Mouse (Mus musculus): ENCODE results near the gene Acsl5. TPM values are rescaled to one million over a fixed set of nuclear protein-coding genes. Genes with fewer than 3 reads are reported as not detected.

Gene Acsl5
- polyA plus RNA-seq, 1 experiment from 2014 or later: 116 TPM

DNA sequence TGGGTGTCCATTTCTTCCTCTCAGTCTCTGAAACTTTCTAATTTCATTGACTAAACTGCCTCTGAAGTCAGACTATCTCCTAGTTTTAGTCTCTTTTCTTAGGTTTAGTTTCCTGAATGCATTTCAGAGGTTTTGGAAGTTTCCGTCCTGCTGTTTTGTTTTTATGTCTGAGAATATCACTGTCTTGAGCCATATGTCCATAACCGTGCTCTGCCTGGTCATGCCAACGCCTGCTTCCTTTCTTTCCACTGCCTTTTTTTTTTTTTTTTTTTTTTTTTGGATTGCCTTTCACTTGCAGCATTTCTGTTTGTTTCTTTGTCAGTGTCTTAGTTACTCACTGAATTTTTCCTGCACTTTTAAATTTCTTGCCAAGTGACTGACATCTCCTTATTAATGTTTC, 48.8 kb downstream of the Acsl5 start:
- DNase-seq: no peak
- H3K27ac ChIP-seq: peak overlapping the region; percentile 29; the same call in 1 of the 2 replicates
- WGBS (ENCODE audit: insufficient replicate concordance): 82% methylated on average over 3 of the region's 3 CpGs
- no peak overlapping the region for H3K4me3 ChIP-seq (replicated peaks)
- no peaks in the 10 kb centered on the region for H3K9me3 ChIP-seq (replicated peaks)
- peaks cover 25% of the 10 kb centered on the region for H3K4me1 ChIP-seq (replicated peaks)
- no peak overlapping the region for H3K4me2 ChIP-seq
- H3K9ac ChIP-seq: no peak overlapping the region
- ATAC-seq (ENCODE audit: low read depth): no peak
- H3K36me3 ChIP-seq: peaks cover 82% of the 10 kb centered on the region
- H3K27me3 ChIP-seq: no peaks in the 10 kb centered on the region

DNA sequence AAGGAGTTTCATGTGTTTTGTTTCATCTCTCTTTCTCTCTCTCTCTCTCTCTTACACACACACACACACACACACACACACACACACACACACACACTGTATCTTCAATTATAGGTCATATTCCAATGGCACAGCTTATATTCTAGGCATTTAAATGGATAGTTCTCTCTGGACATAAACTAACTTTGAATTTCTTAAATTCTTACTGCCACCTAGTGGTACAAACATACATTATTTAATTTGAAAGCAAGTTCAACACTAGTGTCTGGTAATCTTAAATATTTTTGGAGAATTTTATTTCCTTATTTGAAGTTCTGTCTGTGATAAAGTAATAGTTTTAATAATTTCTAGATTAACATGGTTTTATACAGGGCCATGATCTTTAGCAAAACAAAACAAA, 53.3 kb downstream of the Acsl5 start:
- no peak for DNase-seq
- H3K9ac ChIP-seq: no peak overlapping the region
- ATAC-seq (ENCODE audit: low read depth): no peak
- no peak overlapping the region for H3K4me2 ChIP-seq
- H3K36me3 ChIP-seq: peaks cover 81% of the 10 kb centered on the region
- 0 out of 2 replicates have a peak, but pooled peaks cover 4% of the 10 kb centered on the region for H3K4me1 ChIP-seq (replicated peaks)
- H3K27me3 ChIP-seq: no peaks in the 10 kb centered on the region
- no peaks in the 10 kb centered on the region for H3K9me3 ChIP-seq (replicated peaks)
- H3K27ac ChIP-seq: no peak overlapping the region
- H3K4me3 ChIP-seq (replicated peaks): no peak overlapping the region

DNA sequence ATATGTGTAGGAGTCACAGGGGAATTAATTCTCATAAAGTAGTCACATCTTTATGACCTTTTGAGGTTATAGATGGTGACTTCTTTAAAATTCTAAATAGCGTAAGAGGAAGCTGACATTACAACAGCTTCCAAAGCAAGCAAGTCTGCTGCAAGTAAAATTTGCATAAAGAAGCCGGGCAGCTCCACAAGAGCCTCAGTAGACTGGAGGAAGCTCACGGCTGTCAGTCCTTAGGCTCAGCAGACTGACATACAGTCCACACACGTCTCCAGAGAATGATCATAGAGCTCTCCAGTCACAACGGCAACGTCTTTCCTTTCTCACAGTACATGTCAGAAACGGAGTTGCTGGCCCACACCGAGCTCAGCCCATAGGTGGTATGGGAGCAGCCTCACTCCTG, 60.1 kb downstream of the Acsl5 start:
- Histone ChIP-seq H3K4me3 (replicated peaks) (no peak overlapping the region), H3K27me3 (no peaks in the 10 kb centered on the region), H3K9me3 (replicated peaks) (no peaks in the 10 kb centered on the region), H3K4me2 (no peak overlapping the region), H3K27ac (no peak overlapping the region), H3K4me1 (replicated peaks) (peaks cover 29% of the 10 kb centered on the region), H3K36me3 (peaks cover 63% of the 10 kb centered on the region), H3K9ac (no peak overlapping the region)
- no peak for DNase-seq
- WGBS (ENCODE audit: insufficient replicate concordance): 75% methylated on average over 8 of the region's 8 CpGs
- no peak for ATAC-seq (ENCODE audit: low read depth)

DNA sequence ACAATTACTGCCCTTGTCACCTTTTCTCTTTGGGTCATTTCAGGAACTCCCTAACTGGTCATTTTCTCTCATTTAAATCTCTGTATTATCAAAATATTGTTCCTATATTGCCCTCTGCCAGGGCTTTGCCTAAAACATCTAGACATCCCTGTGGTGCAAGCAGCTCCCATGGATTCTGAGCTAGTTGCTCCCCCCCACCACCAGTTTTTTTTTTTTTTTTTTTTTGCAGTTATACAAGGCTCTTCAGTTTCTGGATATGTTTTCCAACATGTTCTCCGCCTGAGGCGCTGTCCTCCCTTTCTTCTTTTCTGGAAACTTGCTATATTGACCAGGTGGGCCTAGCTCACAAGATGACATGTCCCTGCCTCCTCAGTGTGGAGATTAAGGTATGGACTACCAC, 61.9 kb downstream of the Acsl5 start:
- peaks cover 49% of the 10 kb centered on the region for H3K36me3 ChIP-seq
- no peaks in the 10 kb centered on the region for H3K9me3 ChIP-seq (replicated peaks)
- ATAC-seq (ENCODE audit: low read depth): no peak
- H3K27ac ChIP-seq: no peak overlapping the region
- 0 out of 2 replicates have a peak overlapping the region, but pooled peaks have one; percentile 26 for H3K9ac ChIP-seq
- H3K4me2 ChIP-seq: peak overlapping the region; percentile 88
- DNase-seq: no peak
- WGBS (ENCODE audit: insufficient replicate concordance): 84% methylated on average over 2 of the region's 2 CpGs
- peak overlapping the region; percentile 93; the same call in 1 of the 2 replicates for H3K4me3 ChIP-seq (replicated peaks)
- H3K27me3 ChIP-seq: no peaks in the 10 kb centered on the region
- peaks cover 40% of the 10 kb centered on the region for H3K4me1 ChIP-seq (replicated peaks)

DNA sequence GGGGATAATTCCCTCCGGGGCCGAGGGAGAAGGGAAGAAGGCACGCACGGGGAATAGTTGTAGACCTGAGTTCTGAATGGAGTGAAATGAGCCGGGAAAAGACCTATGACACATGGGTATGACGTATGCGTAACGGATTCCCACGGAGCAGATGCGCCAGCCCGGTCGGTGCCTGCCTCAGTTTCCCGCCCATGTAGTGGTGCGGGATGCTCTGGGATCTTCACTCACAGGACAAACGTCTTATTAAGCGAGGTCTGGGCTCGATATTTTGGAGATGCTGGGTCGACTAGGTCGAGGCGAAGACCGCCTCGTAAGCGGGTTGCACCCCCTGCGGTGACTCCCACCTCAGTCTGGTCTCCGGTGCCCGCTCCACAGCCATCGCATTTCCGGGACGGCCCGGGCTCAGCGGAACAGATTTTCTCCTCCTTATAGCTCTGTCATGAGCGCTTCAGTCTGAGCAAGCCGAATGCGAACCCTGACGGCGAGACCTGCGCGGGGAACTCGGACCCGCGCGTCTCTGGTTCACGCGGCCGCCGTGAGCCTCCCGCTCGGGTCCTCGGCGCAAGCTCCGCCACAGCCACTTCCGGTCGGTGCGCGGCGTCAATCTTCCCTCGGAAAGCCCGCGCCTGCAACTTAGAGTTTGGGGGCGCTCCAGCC, 63.8 kb downstream of the Acsl5 start, which contains the start of gene Zdhhc6:
Zdhhc6 (minus strand) TSS at position 581 of the 657 bp plus-strand sequence.
- peak within 1 kb of the TSS; percentile 87 for H3K27ac ChIP-seq
- under 1% methylated on average over 60 of the region's 60 CpGs for WGBS (ENCODE audit: insufficient replicate concordance)
- peak within 1 kb of the TSS; percentile 91 for H3K9ac ChIP-seq
- peak; percentile 75 for ATAC-seq (ENCODE audit: low read depth)
- H3K4me3 ChIP-seq (replicated peaks): peak within 1 kb of the TSS; percentile 93
- peak; percentile 69 for DNase-seq
- H3K4me1 ChIP-seq (replicated peaks): peaks cover 40% of the 10 kb centered on the region
- H3K4me2 ChIP-seq: peak within 1 kb of the TSS; percentile 88
- H3K27me3 ChIP-seq: no peaks in the 10 kb centered on the region
- H3K36me3 ChIP-seq: peaks cover 30% of the 10 kb centered on the region
- no peaks in the 10 kb centered on the region for H3K9me3 ChIP-seq (replicated peaks)

DNA sequence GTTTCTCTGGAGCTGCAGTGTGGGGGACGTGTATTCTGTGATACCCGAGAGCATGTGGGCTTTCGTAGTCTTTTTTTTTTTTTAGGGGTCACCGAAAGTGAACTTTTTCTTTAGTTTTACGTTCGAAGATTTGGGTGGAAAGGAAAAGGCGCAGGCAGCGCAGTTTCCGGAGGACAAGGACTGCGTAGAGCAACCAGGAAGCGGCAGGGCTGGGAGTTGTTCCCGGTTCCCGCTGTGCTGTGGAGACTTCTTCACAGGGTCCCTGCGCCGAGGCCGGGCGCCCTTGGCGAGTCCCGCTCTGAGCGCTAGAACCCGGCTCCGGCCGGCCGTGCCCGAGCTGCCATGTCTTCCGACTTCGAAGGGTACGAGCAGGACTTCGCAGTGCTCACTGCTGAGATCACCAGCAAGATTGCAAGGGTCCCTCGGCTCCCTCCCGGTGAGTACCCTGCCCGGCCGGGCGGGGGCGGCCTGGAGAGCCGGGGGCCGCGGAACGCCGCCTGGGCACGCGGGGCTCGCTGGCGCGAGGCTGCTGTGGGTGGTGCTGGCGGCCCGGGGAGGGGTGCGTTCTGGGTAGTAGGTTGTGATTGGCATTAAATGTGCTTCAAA, 64.5 kb downstream of the Acsl5 start, which contains the start of gene Vti1a:
Vti1a (plus strand) TSS at position 187 of the 606 bp plus-strand sequence.
- DNase-seq (peak; percentile 75), ATAC-seq (ENCODE audit: low read depth) (peak; percentile 91)
- Histone ChIP-seq H3K36me3 (peaks cover 24% of the 10 kb centered on the region), H3K27ac (peak within 1 kb of the TSS; percentile 87), H3K4me2 (peak within 1 kb of the TSS; percentile 88), H3K27me3 (no peaks in the 10 kb centered on the region), H3K4me3 (replicated peaks) (peak within 1 kb of the TSS; percentile 93), H3K9ac (peak within 1 kb of the TSS; percentile 91), H3K4me1 (replicated peaks) (peaks cover 40% of the 10 kb centered on the region), H3K9me3 (replicated peaks) (no peaks in the 10 kb centered on the region)
- WGBS (ENCODE audit: insufficient replicate concordance): under 1% methylated on average over 48 of the region's 48 CpGs

DNA sequence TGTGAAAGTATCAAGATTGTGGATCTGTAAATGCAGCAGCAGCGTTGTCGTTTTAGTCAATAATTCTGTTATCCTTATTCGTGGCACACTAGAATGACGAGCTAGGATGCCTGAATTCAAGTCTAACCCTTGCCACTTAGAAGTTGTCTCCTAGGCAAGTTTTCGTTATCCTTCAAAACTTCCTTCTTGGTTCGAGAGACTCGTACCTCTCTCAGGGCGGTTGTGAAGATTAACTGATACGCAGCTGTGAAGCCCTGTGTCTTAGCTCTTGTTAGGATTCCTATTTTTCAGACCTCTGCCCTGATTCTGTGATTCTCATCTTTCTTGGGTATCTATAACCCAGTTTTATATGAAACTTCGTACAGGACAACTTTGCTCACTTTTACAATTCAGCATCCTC, 65.2 kb downstream of the Acsl5 start:
- H3K9ac ChIP-seq: peak overlapping the region; percentile 91
- peaks cover 40% of the 10 kb centered on the region for H3K4me1 ChIP-seq (replicated peaks)
- peak overlapping the region; percentile 88 for H3K4me2 ChIP-seq
- no peaks in the 10 kb centered on the region for H3K9me3 ChIP-seq (replicated peaks)
- 27% methylated on average over 10 of the region's 10 CpGs for WGBS (ENCODE audit: insufficient replicate concordance)
- H3K36me3 ChIP-seq: peaks cover 19% of the 10 kb centered on the region
- peak overlapping the region; percentile 93 for H3K4me3 ChIP-seq (replicated peaks)
- H3K27ac ChIP-seq: peak overlapping the region; percentile 87; the same call in 1 of the 2 replicates
- ATAC-seq (ENCODE audit: low read depth): no peak
- no peak for DNase-seq
- H3K27me3 ChIP-seq: no peaks in the 10 kb centered on the region

DNA sequence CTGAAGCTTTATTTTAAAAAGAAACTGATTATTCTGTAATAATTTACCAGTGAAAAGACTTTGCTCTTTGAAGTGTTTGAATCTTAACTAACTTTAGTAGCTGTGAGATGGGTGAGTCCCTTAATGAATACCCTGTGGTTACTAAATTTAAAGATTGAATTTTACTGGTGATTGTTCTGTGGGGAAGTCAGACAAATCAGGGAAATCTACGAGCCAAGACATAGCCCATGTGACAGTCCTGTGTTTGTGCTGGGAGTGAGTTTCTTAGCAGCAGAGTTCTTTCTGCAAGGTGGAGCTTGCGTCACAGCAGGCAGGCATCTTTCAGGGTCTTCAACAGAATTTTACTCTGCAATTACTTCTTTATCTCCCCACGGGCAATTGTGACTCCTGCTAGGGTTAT, 67.3 kb downstream of the Acsl5 start:
- ATAC-seq (ENCODE audit: low read depth): no peak
- Histone ChIP-seq H3K4me1 (replicated peaks) (peaks cover 25% of the 10 kb centered on the region), H3K9me3 (replicated peaks) (no peaks in the 10 kb centered on the region), H3K9ac (no peak overlapping the region), H3K27ac (no peak overlapping the region), H3K27me3 (no peaks in the 10 kb centered on the region), H3K4me3 (replicated peaks) (no peak overlapping the region), H3K36me3 (peaks cover 25% of the 10 kb centered on the region), H3K4me2 (no peak overlapping the region)
- WGBS (ENCODE audit: insufficient replicate concordance): 63% methylated on average over 3 of the region's 3 CpGs
- DNase-seq: no peak

DNA sequence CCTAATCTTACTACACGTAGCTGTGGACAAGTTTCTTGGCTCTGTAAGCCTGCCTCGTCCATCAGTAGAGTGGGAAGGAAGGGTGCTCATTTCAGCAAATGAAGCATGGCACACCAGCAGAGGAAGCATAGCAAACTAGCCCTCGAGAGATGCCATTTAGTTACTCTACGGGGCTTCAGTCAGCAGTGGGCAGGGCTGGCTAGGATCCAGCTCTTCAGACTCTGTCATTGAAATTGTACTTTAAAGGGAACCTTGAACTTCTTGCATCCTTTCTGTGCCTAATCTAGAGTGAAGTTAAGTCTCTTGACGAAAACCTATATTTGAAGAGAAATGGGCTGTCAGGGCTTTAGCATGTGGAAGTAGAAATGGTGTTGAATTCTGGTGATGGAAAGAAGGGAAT, 67.8 kb downstream of the Acsl5 start:
- no peaks in the 10 kb centered on the region for H3K9me3 ChIP-seq (replicated peaks)
- H3K4me2 ChIP-seq: no peak overlapping the region
- no peak overlapping the region for H3K9ac ChIP-seq
- peaks cover 20% of the 10 kb centered on the region for H3K4me1 ChIP-seq (replicated peaks)
- no peak for DNase-seq
- H3K27me3 ChIP-seq: no peaks in the 10 kb centered on the region
- no peak overlapping the region for H3K27ac ChIP-seq
- WGBS (ENCODE audit: insufficient replicate concordance): 69% methylated on average over 5 of the region's 5 CpGs
- no peak overlapping the region for H3K4me3 ChIP-seq (replicated peaks)
- H3K36me3 ChIP-seq: peaks cover 25% of the 10 kb centered on the region
- ATAC-seq (ENCODE audit: low read depth): no peak

DNA sequence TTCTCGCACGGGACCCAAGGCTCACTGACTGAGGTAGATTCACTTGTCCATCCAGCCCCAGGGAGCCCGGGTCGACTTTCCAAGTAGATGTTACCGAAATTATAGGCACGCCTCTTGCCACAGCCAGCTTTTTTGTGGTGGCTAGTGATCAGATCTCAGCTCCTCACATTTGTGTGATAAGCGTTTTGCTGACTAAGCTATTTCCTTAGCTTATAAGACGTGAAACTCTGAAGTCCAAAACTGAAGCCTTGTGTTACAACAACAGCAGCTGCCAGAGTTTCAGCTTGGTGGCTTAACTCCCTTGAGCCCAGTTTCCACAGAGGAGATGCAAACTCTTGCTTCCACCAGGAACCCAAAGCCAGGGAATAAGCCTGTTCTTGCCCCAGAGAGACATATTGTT, 70.9 kb downstream of the Acsl5 start:
- WGBS (ENCODE audit: insufficient replicate concordance): 80% methylated on average over 8 of the region's 8 CpGs
- H3K27me3 ChIP-seq: no peaks in the 10 kb centered on the region
- DNase-seq (no peak), ATAC-seq (ENCODE audit: low read depth) (no peak)
- no peak overlapping the region for H3K4me3 ChIP-seq (replicated peaks)
- no peak overlapping the region for H3K9ac ChIP-seq
- H3K36me3 ChIP-seq: peaks cover 35% of the 10 kb centered on the region
- no peaks in the 10 kb centered on the region for H3K9me3 ChIP-seq (replicated peaks)
- H3K27ac ChIP-seq: no peak overlapping the region
- no peak overlapping the region for H3K4me2 ChIP-seq
- peaks cover 6% of the 10 kb centered on the region for H3K4me1 ChIP-seq (replicated peaks)

DNA sequence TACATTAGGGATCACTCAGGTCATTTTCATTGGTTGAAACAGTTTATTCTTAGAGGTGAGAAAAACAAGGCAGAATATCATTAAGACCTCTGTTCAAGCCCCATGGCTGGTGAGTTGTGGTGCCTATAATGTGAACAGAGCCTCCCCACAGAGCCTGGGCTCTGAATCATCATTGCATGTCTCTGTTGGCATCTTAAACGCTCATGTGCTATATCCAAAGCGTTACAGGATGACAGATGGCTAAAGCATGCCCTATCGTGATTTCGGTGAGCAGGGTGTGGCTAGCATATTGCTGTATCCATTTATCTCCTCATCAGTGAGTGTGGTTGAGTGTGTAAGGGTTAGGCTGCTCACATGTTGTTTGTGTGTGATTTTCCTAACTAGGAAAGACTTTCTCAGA, 75.8 kb downstream of the Acsl5 start:
- WGBS (ENCODE audit: insufficient replicate concordance): 49% methylated on average over 4 of the region's 4 CpGs
- Histone ChIP-seq H3K4me3 (replicated peaks) (no peak overlapping the region), H3K9ac (no peak overlapping the region), H3K27ac (no peak overlapping the region), H3K4me2 (no peak overlapping the region), H3K27me3 (no peaks in the 10 kb centered on the region), H3K4me1 (replicated peaks) (0 out of 2 replicates have a peak, but pooled peaks cover 5% of the 10 kb centered on the region), H3K36me3 (peaks cover 74% of the 10 kb centered on the region), H3K9me3 (replicated peaks) (no peaks in the 10 kb centered on the region)
- DNase-seq (no peak), ATAC-seq (ENCODE audit: low read depth) (no peak)

All from liver, embryonic 13.5 days (tissue).